Mouse (Mus musculus): ENCODE measurements at regions not wholly inside any gene's neighbourhood (a gene's known extent, or its start where the extent isn't known, plus 50 kb on each side); places are given as distances from the start of the nearest gene placed in this dataset.
A peak's percentile ranks its signal among the peaks of the same experiment; 100 is the strongest.

DNA sequence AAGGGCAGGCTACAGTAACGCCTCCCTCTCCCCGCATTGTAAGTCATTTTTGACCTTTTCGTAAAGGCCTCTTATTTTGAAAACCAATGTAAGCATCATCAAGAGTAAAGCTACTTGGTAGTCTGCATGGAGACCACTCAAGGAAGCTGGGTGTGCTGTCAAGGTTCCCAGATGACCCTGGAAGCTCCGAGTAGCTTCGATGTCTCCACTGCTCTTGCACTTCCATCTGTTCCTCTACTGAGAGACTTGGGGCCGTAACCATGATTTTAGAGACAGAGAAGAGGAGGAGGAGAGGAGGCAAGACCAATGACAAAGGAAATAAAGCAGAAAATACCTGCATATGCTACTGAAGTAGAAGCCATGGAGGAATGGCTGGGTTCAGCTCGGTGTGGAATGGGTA, 256.0 kb downstream of the Gm11361 start:
- no peak for DNase-seq

DNA sequence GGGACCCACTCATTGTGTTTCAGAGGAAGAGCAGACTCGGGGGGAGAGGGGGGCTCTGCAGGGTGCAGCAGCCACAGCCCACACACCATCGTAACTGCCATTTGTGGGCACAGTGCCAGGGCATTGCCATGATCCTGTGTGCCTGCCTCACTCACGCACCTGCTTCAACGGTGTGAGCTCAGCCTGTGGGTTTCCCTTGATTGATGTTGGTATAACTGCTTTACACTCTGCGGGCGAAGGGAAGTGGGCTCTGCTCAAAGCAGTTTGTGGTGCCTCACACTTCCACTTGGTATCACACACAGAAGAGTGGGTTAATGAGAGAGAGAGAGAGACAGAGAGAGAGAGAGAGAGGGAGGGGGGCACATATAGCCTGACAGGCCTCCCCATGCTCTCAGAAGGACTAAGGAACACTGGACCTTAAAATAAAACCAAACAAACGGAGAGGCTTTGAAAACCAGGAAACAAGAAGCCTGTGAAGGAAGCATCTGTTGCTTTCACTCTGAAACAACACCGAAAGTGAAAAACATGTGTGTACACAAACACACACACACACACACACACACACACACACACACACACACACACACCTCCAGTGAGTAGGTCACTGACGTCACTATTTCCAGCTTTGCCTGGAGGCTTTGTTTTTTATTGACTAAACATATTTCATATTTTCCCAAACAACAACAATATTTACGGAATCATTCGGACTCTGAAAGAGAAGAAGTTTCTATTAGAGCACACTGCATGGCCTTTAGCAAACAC, 255.4 kb downstream of the Gm11361 start:
- DNase-seq: peak; percentile 15

DNA sequence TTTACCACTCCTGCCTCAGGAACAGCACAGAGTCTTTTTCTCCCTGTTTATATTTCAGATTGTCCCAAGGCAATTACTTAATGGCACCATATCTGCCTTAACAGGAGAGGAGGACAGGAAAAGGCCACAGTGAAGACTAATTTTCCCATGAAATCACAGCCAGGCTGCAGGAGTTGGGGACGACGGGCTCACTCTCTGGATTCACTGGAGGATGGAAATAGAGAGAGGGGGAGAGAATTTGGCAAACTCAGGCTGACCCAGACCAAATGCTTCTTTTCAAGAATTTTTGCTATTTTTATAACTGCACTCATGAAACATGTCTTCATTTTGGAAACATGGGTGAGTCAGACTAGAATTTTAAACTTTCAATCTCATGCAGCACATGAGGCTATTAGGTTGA, 250.9 kb downstream of the Gm11361 start:
- no peak for DNase-seq

DNA sequence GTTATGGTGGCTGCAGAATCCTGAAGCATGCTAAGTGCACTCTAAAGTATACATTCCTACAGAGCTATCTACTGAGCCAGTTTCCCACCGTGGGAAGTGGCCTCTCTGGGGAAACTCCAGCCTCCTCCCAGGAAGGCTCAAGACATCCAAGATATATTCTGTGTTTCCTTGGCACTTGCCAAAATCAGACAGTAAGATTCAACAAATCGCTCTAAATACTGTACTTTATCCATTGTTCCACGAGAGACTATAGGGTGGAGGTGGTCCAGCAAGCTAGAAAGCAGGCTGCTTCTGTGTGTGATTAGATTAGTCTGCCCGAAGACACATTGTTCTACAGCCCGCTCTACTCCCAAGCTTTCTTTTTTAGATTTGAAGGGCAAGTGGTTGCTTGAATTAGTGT, 250.5 kb downstream of the Gm11361 start:
- DNase-seq: no peak

DNA sequence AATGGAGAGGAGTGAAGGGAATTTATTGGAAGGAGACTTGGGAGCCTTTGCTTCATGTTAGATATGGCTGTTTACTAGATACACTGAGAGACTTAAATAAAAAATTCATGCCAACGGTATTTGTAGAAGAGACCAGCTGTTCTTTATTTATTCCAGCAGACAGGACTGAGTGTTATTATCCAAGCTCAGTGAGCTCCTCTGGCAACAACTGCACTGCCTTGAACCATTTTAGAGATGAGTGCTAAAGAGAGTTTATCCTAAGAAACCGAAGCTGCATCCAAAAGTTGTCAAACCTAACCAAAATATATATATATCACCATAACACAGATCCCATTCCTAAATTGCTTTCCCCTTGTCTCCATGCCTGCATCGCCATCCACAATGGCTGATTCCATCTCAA, 247.0 kb downstream of the Gm11361 start:
- no peak for DNase-seq

DNA sequence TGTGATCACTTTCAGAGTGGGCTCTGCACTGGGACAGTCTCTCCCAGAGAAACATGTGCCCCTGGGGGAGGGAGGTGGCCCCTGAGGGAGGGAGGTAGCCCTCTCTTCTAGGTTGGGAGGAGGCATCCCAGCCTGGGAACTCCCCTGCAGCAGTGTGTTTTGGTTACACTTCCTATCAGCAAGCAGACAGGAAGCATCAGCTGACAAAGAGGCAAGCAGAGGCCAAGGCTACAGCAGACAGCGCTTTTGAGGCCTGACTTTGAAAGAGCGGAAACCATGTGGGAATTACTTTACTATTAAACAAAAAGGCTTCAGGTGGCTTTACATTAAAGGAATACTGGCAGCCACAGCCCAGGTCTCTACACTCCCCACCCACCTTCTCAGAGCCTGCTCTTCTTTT, 244.8 kb downstream of the Gm11361 start:
- DNase-seq: no peak

DNA sequence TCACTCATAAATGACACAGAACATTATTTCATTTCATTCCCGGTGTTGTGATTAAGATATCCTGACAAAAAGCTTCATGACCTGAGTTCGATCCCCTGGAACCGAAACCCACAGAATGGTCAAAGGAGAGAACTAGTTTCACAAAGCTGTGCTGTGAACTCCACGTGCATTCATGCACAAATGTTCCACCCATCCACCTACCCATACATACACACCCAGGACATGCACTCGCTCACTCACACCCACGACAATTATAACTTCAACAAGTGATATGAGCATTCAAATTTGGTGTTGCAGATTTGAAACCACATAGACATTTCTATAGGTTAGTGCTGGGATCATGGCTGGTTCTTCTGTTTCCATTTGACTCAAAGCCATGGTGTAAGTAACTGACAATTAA, 243.4 kb downstream of the Gm11361 start:
- no peak for DNase-seq

DNA sequence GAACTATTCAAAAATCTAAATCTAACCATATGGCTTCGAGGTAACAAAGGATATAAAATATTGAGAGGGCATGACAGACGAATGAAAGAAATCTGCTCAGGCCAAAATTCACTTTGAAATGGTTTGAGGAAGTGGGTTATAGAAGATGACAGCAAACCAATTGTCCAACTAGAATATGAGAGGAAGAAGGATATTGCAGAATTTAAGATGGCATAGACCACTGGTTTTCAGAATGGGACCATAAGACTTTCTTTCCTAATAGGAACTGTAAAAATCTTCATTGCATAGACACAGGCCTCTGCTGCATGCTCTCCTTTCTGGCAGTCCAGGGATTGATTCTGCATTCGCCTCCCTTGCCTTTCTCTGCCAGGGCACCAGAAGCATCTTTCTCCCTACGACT, 240.2 kb downstream of the Gm11361 start:
- DNase-seq: no peak

DNA sequence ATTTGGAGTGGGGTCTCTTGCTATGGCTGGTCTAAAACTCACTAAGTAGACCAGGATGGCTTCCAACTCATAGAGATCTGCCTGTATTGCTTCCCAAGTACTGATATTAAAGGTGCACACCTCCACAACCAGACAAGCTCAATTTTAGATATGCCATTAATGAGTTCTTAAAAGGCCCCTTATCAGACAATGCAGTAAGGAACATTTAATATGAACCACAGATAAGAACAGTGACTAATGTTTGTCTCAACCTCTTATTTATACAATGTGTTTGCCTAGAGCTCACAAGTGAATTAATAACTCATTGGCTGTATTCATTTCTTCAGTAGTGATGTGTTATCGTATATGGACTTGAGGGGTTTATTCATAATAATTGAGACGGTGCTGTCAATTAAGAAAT, 234.7 kb downstream of the Gm11361 start:
- no peak for DNase-seq

DNA sequence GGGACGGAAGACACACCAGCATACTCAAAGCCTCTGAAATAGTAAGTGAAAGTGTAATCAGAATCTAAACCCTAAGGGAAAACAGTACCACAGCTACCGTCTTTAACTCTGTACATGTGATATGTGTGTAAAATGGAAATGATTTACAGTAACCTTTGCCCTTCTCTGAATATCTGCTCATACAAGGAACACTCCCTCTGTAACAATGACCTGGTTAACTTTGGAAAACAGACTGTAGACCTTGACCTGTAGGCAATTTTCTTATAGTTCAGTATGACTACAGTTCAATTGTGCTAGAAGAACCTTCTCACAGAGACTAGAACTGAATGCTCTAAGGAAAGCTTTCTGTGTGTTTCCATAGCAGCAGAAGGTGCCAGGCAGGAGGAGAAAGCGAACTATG, 226.4 kb downstream of the Gm11361 start:
- no peak for DNase-seq

DNA sequence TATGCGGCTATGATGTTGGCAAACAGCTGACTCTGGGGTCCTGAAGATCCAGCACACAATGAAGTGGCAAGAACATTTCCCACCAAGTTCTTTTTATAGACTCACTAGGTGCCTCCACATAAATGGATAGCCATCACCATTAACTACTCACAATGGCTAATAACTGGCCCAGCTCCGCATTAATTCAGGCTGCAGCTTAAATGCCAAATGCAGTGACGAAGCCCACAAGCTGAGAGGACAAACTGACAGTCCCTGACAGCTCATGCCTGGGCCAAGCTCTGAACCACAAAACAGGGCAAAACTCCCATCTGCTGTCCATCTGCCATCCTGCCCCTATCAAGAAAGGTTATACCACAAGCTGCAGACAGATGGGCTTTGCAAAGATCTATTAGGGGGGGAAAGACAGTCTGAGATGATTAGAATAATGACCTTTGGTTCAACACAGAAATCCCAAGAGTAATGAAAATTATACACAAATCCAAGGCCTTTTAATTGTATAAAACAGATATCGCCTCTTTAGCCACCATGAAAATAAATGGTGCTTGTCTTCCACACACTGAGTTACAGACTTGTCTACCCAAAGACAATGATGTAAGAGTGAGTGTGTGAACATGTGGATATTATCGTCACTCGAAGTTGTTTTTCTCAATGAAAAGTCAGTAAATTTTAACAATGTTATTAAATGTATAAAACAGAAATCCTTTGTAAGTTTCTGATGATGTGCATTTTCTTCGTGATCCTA, 224.1 kb downstream of the Gm11361 start:
- no peak for DNase-seq

DNA sequence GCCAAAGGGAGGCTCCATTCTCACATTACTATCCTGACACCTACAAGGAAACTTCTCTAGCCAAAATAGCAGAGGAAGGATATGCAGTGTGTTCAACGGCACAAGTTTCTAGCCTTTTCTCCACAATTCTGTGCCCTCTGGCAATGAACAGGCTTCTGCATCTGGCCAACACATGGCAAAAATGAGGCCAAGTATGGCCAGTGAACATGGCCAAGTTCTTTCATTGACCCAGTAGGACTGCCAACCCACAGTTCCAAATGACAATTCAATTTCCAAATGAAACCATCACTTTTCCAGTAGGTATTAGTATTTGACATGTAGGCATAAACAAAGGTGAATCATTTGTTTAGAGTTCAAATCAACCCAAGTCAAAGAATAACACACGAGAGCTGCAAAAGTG, 208.8 kb downstream of the Gm11361 start:
- DNase-seq: no peak

DNA sequence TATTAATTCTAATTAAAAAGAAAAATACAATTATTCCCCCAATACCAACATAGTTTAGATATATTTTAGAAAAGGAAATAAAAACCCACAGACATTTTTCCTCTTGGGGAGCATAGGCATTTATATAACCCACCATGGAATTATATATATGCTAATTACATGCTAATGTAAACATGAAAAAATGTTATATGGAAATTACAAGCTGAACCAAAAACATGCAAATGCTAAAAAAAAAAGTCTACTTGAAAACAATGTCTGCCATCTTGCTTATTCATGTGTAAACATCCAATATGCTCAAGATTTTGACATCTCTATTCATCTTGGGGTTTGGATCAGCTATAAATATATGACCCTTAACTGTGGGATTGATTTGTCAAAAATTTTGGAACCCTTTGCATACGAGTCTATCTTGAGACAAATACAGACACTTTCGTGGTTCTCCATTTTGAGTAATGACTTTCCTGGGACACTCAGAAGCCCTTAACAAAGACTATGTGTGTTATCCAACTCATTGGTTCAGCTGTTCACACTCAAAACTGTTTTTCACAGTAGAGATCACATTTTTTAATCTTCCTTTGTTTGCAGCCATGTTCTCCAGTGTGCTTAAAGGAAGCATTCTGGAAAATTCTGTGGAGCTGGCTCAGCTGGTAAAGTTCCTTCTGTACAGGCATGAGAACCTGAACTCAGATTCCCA, 208.0 kb downstream of the Gm11361 start:
- no peak for DNase-seq

DNA sequence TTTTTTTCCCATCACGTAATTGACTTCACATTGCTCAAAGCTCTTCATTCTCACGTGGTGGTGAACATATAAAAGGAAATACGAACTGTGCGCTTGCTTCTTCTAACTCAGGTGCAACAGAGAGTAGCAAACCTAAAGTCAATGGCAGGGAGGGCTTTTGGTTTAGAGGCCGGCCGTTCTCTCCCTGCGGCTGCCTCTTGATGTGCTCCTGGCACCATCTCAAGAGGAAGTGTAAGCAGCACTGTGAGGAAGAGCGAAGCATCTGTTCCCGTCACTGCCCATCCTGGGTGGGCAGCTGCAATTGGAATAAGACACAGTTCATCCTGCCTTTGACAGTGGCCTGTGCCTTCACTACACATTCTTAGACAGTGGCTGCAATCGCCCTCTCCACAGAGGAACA, 204.0 kb downstream of the Gm11361 start:
- DNase-seq: no peak

DNA sequence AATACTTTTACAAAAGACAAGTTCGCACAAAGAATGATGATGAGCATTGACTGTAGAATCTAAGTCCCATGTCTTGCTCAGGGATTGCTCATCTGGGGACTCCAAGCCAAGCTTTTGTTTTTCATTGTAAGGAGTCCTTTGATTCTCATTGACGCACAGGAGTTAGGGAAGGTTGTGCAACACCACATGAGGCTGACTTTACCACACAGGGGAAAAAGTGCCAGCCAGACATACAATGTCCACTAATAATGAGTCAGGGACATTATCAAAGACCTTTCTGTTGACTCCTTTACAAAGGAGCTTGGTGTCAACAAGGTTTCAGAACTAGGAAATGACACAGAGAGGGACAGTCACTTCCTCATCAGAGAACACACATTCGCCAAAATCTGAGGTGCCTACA, 200.1 kb downstream of the Gm11361 start:
- DNase-seq: no peak

DNA sequence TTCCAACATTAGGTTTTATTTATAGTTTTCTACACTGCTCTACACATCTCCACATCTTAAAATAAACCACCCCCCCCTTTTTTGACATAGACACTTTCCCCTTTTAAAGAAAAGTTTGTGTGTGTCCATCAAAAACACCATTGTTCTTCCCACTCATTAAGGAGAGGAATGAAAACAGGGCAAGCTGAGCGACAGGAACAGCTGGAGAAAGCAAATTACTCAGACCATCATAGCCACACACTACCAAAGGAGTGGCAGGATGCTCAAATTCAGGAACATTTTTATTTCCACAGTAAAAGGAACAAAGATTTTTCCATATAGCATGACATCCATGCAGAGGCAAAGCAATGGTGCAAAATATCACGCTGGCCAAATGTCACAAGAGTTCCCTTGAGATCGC, 198.6 kb downstream of the Gm11361 start:
- DNase-seq: no peak

DNA sequence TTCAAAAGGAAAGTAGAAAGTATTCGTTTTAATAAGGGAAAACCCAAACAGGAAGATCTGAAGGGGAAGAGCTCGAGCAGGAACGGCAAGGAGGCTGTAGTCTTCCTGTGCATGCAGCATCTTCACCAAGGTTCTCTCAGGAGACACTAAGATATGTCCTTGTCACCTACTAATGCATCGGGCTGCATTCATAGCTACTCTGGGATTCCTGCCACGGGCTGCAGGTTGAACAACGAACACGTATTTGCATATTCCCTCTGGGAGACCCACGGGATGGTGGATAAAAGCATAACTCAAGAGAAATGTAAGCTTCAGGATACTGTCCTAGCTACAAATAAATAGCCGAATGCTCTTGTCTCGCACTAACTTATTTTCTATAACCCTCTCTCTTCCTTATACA, 197.7 kb downstream of the Gm11361 start:
- DNase-seq: no peak

DNA sequence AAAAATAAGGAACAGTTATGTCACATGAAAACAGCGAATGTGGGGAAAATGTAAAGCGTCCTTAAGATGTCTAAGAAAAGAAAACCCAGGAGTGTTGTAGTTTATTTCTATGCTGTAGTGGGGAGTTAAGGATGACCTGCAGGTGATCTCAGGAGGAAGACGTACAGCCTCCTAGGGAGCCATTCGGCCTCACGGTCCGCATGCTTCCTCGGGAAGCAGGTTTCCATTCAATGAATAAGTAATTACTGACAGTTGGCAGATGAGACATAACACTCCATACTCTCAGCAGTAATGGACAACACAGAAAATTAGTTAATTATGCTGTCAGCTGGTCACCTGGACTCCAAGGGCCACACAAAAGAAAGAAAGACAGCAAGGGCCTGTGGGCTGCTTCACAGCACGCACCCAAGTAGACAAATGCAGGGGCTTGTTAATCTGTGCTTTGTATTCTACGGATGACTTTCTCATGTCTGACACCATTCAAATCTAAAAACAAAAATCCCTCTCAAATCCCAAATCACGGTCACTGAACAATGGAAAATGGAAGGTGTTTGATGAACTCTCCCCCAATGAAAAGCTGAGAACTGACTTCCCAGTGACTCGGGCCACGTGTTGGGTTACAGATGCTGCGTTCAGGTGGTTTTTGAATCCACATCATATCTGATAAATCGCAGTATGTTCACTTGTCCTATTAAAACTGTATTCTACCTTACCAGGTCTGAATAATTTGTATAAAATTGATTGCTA, 193.5 kb downstream of the Gm11361 start:
- DNase-seq: no peak

DNA sequence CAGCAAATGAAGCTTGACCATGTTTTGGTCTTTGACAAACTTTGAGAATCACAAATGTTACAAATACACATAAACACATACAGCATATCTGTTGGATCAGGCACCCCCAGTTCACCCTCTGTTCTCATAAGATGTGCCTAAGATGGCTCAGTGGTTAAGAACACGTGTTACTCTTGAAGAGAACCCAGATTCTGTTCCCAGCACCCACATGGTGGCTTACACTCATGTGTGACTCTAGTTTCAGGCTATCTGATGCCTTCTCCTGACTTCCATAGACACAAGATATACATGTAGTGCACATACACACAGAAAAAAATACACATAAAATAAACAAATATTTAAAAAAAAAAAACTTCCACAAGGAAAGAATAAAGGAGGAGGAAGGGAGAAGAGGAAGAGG, 191.7 kb downstream of the Gm11361 start:
- no peak for DNase-seq

DNA sequence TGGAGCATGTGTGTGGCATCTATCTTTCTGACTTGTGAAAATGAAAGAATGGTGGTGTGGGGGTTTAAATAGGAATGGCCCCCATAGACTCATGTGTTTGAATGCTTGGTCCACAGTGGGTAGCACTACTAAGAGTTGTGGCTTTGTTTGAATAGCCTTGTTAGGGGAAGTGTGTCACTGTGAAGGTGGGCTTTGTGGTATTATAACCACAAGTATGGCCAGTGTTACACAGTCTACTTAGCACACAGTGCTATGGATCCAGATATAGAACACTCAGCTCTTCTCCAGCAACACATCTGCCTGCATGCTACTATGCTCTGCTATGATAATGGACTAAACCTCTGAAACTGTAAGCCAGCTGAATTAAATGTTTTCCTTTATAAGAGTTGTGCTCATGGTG, 184.9 kb downstream of the Gm11361 start:
- no peak for DNase-seq

DNA sequence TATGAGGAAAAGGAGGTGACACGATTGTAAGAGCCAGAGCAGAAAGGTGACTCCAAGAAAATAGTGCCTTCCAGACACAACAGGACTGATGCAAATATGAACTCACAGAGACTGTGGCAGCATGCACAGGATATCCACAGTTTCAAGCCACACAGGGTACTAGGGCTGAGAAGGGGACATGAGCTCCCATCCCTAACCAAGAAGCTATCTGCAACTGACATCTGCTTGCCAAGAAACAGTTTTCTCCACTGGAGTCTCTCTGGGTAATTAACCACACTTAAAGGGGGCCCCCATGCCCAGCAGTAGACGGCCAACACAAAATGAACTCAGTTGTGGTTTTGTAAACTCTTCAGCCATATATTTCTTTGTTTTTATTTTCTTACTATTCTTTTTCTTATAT, 176.1 kb downstream of the Gm11361 start:
- no peak for DNase-seq

DNA sequence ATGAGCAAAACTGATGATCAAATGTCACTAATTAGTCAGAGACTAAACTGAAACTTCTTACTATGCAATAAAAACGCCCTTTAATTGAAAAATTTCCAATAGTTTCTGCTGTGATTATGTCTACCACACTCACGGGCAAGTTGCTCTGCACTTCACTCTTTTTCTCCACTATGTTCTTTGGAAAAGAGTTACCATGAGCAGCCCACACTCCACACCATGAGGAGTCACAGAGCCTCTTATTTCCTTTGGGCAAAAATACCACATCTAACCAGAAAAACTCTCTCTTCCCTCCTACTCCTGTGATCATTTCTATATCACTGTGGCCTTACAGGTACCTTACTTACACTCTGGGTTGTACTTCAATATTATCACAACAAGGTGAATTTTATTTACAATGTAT, 174.7 kb downstream of the Gm11361 start:
- no peak for DNase-seq

DNA sequence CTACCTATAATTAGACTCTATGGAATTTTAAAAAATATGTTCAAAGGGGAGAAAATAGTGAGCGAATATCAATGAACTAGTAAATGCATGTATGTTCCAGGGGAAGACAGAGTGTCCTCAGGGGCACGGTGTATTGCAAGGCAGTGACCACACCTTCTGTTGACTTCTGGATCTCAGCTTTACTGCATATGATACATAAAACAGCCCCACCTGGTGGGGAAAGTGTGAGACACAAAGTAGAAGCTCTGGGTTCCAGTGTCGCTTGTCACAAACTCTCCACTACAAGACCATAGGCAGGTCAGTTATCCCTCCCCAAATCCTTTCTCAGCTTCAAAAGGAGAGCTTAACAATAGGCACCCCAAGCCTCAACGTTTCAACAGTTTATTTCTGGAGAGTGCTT, 168.8 kb downstream of the Gm11361 start:
- no peak for DNase-seq
